Mouse (Mus musculus) T-helper 2 cell (primary cell): ENCODE measurements around the gene Fcamr.

Source experiments
- in situ Hi-C: fragments of 300-600 bp; cut with MboI, MseI; formaldehyde crosslinking; loops from one replicate; pipeline ENCODE4 v1.15.1; 2025; ENCODE audit warnings: high pct_unique_total_duplicates

The Fcamr gene

GRCm38 (mm10) chr1:130850405-130850804 lies 49.7 kb downstream of the Fcamr start:
- in situ Hi-C loops = no loop called here

- in situ Hi-C loops = no loop called here
Measured at GRCm38 (mm10) chr1:130854819-130855218, 54.1 kb downstream of the Fcamr start.

DNA sequence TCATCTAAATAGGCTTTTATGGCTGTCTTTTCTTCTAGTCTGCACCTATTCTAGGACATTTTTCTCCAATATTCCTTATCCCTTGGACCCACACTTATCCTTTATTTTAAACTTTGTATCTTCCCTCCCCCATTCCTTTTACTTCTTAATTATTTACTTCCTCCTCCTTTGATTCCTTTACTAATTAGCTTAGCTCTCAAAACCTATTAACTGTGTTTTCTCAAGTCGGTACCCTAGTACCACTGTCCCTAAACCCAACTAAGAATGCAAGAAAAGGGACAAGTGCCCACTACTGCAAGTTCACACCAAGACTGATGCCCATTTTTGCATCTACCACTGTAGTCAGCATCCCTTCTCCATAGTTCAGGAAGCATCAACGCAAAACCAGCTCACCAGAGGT lies 55.0 kb downstream of the Fcamr start:
- in situ Hi-C loops = no loop called here

DNA sequence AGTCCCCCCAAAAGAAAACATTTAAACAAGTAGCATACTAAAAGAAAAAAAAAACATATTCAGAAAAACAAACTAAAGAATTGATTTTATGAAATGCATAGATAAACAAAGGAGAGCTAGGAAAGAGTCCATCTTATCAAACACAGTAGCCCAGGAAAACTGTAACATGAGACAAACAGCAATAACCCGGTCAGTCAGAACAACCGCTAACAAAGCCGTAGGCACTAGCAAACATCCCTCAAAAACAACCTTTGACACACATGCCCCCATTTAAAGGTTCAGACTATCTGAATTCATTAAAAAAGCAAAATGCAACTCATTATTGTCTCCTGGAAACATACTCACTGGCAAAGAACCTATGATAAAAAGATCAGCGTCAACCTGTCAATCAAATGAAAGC lies 56.8 kb downstream of the Fcamr start:
- in situ Hi-C loops = no loop called here

- in situ Hi-C loops = no loop called here
Measured at GRCm38 (mm10) chr1:130864238-130864637, 63.5 kb downstream of the Fcamr start.
